Mouse (Mus musculus) ZHBTc4 (cell line): ENCODE measurements at regions not wholly inside any gene's neighbourhood (a gene's known extent, or its start where the extent isn't known, plus 50 kb on each side); places are given as distances from the start of the nearest gene placed in this dataset.

Experiments
- DNase-seq: peaks from one replicate; pipeline ENCODE4 v3.0.0-alpha.2; 2011; ENCODE audit warnings: low read depth, low spot score

- no peak for DNase-seq
Measured at GRCm38 (mm10) chr1:168545072-168545780, 113.2 kb upstream of the Pbx1 start.

- DNase-seq = no peak
Measured at GRCm38 (mm10) chr1:168541231-168541630, 109.2 kb upstream of the Pbx1 start.

GRCm38 (mm10) chr1:168518087-168518486 is 86.0 kb upstream of the Pbx1 start:
- DNase-seq = no peak

GRCm38 (mm10) chr1:168506326-168506725 is 74.3 kb upstream of the Pbx1 start:
- DNase-seq = no peak

GRCm38 (mm10) chr1:168504773-168505172 is 72.7 kb upstream of the Pbx1 start:
- no peak for DNase-seq

GRCm38 (mm10) chr1:168502266-168502665 is 70.2 kb upstream of the Pbx1 start:
- no peak for DNase-seq

GRCm38 (mm10) chr1:168501375-168502169 is 69.5 kb upstream of the Pbx1 start:
- DNase-seq = no peak

GRCm38 (mm10) chr1:168497801-168498200 is 65.7 kb upstream of the Pbx1 start:
- DNase-seq = no peak

GRCm38 (mm10) chr1:168495687-168496527 is 63.8 kb upstream of the Pbx1 start:
- no peak for DNase-seq

- no peak for DNase-seq
Measured at GRCm38 (mm10) chr1:168487492-168487891, 55.4 kb upstream of the Pbx1 start.

- DNase-seq = no peak
Measured at GRCm38 (mm10) chr1:168483651-168484050, 51.6 kb upstream of the Pbx1 start.
